Mouse (Mus musculus) adrenal gland, adult 18-20 months (tissue): ENCODE measurements around the gene Clptm1. TPM values are rescaled to one million over a fixed set of nuclear protein-coding genes. Genes with fewer than 3 reads are reported as not detected.

Source experiments
- DNase-seq, 2 experiments: peaks; one replicate each; pipeline ENCODE4 v3.0.0; 2021 to 2022; ENCODE audit warnings: low spot score in 2 of 2
- long read RNA-seq, 2 experiments: library from polyadenylated mRNA; stranded (forward); transcript quantifications; one replicate each; pipeline ENCODE4 v2.0.0; 2021
- total RNA-seq, 2 experiments: library from RNA; stranded (reverse); gene quantifications; 1 replicate in 1 of 2; 2 replicates in 1 of 2; pipeline ENCODE4 v1.2.3; 2021

Gene Clptm1
- 100 to 1,000 TPM; 136 to 157 TPM for total RNA-seq
- long read RNA-seq, experiment 1, full-length matches to known transcripts: 346 of 409 reads
- long read RNA-seq, experiment 1, partial matches to known transcripts: 31 of 409 reads
- long read RNA-seq, experiment 1, other reads (novel, unspliced or antisense): 32 of 409 reads
- long read RNA-seq, experiment 2, full-length matches to known transcripts: 235 of 385 reads
- long read RNA-seq, experiment 2, partial matches to known transcripts: 126 of 385 reads
- long read RNA-seq, experiment 2, other reads (novel, unspliced or antisense): 24 of 385 reads

- peak; percentile 97 for DNase-seq
Observed at GRCm38 (mm10) chr7:19664955-19665841, at the start of gene Clptm1. TSS of gene Clptm1 (minus strand) at chr7:19665033.

GRCm38 (mm10) chr7:19713598-19713997, 48.8 kb upstream of the Clptm1 start:
- no peak for DNase-seq

- DNase-seq: no peak
Observed at GRCm38 (mm10) chr7:19713196-19713595, 48.4 kb upstream of the Clptm1 start.

- no peak for DNase-seq
Observed at GRCm38 (mm10) chr7:19712414-19712813, 47.6 kb upstream of the Clptm1 start.

- DNase-seq: no peak
Observed at GRCm38 (mm10) chr7:19710650-19711049, 45.8 kb upstream of the Clptm1 start.

- DNase-seq: no peak
Observed at GRCm38 (mm10) chr7:19705271-19705670, 40.4 kb upstream of the Clptm1 start.

- no peak for DNase-seq
Observed at GRCm38 (mm10) chr7:19704475-19704874, 39.6 kb upstream of the Clptm1 start.

- DNase-seq: no peak
Observed at GRCm38 (mm10) chr7:19702859-19703555, 38.2 kb upstream of the Clptm1 start.

GRCm38 (mm10) chr7:19701069-19701761, 36.4 kb upstream of the Clptm1 start:
- DNase-seq: peak in 1 of 2 experiments; percentile 74

GRCm38 (mm10) chr7:19700299-19701068, 35.7 kb upstream of the Clptm1 start:
- DNase-seq: no peak

GRCm38 (mm10) chr7:19699827-19700148, 35.0 kb upstream of the Clptm1 start:
- no peak for DNase-seq

- peak in 1 of 2 experiments; percentile 56 for DNase-seq
Observed at GRCm38 (mm10) chr7:19698907-19699826, 34.3 kb upstream of the Clptm1 start, which contains the start of gene Apoe. TSS of gene Apoe (minus strand) at chr7:19699188.

GRCm38 (mm10) chr7:19697949-19698906, 33.4 kb upstream of the Clptm1 start:
- no peak for DNase-seq

- no peak for DNase-seq
Observed at GRCm38 (mm10) chr7:19696336-19696873, 31.6 kb upstream of the Clptm1 start.

- DNase-seq: no peak
Observed at GRCm38 (mm10) chr7:19695881-19696280, 31.0 kb upstream of the Clptm1 start.

GRCm38 (mm10) chr7:19695213-19695594, 30.4 kb upstream of the Clptm1 start:
- DNase-seq: no peak

GRCm38 (mm10) chr7:19694336-19695212, 29.7 kb upstream of the Clptm1 start:
- DNase-seq: no peak
